Mouse (Mus musculus) frontal cortex, postnatal 14 days (tissue): ENCODE measurements around the gene Tas2r143.

ENCODE experiments used
- DNase-seq, 2 experiments: peaks; one replicate each; pipeline ENCODE4 v3.0.0; 2022; ENCODE audit warnings: low spot score in 2 of 2

The Tas2r143 gene

DNA sequence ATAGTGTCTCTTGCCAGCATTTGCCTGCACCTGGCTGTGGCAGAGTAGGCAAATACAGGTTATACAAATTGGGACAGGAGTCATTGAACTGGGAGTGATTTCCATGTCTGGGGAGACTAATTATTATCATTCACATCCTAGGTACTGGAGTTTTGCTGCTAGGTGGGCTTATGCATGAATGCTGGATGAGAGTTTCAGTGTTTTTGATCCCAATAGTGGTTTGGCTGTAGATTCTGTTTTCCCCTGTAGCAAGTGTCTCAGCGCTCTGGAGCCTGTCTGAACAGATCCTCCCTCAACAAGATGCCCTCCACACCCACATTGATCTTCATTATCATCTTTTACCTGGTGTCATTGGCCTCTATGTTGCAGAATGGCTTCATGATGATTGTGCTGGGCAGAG is at the start of gene Tas2r143:
Gene Tas2r143, plus strand, starts transcription at position 301 of the 400 bp plus-strand sequence.
- DNase-seq: no peak

- DNase-seq: no peak
Observed at GRCm38 (mm10) chr6:42350968-42351775, 48.9 kb upstream of the Tas2r143 start.

- no peak for DNase-seq
Observed at GRCm38 (mm10) chr6:42351776-42352485, 48.1 kb upstream of the Tas2r143 start.

DNA sequence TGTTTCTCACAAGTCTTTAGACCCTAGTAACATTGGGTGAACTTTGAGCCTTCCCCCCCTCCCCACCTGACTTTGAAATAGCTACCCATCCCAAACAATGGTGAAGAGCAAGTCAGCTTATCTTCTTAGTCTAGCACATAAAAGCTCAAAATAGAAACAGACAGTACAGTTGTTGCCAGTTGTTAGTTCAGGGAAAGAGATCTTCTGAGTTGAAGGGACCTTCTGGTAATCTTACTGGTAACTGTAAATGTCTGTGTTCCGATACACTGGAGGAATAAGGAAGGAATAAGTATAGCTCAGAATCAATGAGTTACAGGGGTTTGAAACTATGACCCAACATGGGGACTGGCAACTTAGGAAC is 47.6 kb upstream of the Tas2r143 start:
- no peak for DNase-seq

DNA sequence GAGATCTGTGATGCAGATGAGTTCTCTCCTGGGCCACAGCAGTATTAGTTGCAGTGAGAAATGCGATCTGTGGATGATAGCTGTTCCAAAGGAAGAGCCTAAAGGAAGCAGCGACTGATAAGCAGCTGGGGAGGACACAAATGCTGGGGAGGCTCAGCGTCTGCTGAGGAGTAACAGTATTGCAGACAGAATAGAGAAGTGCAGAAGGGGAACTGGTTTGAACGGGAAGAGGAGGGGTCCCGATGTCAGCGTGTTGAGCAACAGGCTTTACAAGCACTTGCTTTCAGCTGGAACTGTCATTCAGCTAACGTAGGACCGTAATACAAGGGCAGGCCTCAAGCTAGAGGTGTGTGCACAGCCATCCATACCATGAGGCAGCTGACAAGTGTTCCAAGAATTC is 46.9 kb upstream of the Tas2r143 start:
- DNase-seq: no peak

DNA sequence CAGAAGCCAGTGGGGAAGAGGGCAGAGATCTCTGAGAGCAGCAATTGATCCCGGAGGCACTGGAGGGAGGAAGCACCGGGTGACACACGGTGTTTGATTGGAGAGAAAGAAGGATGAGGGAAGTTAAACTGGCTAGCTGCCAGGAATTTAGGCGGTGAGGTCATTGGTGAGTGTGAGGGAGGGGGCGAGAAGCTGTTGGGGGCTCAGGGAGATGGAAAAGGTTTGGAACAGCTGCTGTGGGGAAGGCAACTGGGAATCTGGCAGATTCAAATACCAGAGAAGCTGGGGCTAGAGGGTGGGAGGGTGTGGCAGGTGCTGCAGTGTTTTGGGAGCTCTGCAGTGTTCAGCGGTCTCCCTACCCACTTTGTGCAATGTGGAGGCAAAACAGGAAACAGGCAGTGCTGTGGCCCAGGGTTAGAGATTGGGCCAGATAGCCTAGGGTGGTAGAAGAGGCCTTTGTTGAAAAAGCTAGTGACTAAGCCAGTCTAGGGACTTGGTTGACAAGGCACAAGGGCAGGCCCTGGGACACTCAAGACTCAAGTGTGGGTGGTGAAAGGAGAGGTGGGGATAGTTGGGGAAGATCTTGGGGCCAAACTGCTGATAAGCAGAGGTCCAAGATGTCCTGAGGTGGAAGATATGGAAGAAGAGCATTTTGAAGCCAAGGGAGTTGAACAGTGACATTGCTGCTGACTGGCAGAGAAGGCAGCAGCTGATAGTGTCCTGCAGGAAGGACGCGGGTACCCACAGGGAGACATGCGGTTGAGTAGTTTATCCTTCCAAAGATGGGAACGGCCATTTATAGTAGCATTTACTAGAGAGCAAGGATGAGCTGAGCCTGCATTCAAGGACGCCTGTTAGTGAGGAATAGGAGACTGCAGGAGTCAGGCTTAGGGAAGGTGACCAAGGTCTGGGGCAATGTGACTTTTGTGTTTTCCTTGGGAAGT is 45.7 kb upstream of the Tas2r143 start:
- DNase-seq: no peak

DNA sequence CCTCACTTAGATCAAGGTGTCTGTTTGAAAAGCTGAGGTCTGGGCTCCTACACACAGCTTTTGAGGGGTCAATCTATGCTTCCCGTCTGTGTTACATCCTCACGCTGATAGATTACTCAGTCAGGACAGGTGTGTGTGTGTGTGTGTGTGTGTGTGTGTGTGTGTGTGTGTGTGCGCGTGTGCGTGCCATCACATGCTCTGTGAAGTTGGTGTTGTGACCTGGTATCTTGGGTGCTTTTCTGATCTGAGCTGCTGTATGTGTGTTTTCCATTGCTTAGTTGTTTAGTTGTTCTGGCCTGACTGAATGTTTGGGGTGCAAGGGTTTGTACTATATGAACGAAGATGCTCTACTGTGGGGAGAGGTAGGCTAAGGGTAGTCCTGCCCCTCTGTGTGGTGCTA is 44.7 kb upstream of the Tas2r143 start:
- DNase-seq: no peak

- DNase-seq: no peak
Observed at GRCm38 (mm10) chr6:42355794-42356600, 44.0 kb upstream of the Tas2r143 start.

- no peak for DNase-seq
Observed at GRCm38 (mm10) chr6:42356913-42357312, 43.1 kb upstream of the Tas2r143 start.

- DNase-seq: no peak
Observed at GRCm38 (mm10) chr6:42357901-42358300, 42.1 kb upstream of the Tas2r143 start.

GRCm38 (mm10) chr6:42358901-42359300 is 41.1 kb upstream of the Tas2r143 start:
- no peak for DNase-seq

DNA sequence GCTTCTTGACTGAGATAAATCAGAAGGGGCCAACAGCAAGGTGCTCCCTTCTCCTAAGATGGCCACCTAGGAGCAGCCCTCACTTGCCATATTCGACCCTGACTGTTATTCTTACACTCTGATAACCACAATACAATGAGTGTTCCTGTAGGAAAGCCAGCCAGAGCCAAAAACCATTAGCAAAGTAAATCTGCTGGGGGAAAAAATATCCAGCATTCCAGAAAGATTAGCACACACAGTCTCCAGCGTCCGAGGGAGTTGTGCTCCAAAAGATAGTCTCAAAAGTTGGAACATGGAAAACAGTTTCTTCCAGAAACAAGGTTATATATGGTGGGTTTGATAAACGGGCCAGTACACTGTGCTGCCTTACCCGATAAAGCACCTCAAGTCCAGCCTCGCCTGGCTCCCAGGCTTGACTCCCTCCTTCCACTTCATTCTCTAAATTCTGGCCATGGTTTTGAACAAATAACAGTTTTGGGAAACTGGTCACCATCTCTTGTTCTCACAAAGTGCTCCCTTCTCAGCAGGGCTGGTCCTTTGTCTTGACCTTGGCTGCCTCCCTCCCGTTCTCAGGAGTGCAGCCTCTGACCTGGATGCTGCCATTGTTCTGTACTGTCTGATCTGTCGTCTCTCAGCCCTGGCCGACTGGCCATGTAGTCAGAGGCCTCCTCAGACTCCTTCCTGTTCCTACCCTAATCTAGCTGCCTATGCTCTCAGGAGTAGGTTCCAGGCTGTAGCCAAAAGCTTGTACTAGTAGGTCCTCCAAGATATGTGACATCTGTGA is 40.5 kb upstream of the Tas2r143 start:
- no peak for DNase-seq

- DNase-seq: no peak
Observed at GRCm38 (mm10) chr6:42360231-42360840, 39.7 kb upstream of the Tas2r143 start.

DNA sequence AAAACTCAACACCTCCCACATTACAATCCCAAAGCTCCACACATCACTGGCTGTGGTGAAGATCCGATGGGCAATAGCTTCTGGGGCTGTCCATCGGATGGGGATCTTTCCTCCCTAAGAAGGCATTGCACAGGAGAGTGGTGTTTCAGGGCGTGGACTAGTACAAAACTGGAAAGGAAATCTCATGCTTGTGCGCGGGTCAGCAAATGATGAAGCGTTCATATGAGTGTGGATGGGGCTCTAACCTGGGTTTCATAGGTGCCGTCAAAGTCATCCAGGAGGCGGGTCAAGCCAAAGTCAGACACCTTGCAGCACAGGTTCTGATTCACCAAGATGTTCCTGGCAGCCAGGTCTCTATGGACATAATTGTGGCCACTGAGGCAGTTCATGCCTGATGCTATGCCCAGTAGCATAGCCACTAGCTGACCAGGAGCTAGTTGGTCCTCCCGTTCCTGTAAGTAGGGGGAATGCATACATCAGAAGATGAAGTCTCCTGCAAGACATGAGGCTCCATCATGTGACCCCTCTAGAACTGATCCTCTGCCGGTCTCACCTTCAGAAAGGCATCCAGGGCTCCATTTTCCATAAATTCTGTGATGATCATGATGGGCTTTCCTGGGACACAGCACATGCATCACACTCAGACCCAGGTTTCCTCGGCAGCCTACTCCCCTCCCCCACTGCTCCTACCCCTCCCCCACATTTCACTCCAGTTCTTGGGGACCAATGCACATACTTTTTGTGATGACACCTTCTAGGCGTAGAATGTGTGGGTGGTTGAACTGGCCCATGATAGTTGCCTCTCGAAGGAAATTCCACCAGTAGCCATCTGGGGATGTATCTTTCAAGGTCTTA is 38.8 kb upstream of the Tas2r143 start:
- DNase-seq: no peak

GRCm38 (mm10) chr6:42362074-42362473 is 38.0 kb upstream of the Tas2r143 start:
- no peak for DNase-seq

- DNase-seq: no peak
Observed at GRCm38 (mm10) chr6:42362497-42362896, 37.5 kb upstream of the Tas2r143 start.

GRCm38 (mm10) chr6:42362974-42363373 is 37.1 kb upstream of the Tas2r143 start:
- DNase-seq: no peak

- no peak for DNase-seq
Observed at GRCm38 (mm10) chr6:42364066-42364465, 36.0 kb upstream of the Tas2r143 start.

GRCm38 (mm10) chr6:42364607-42365006 is 35.4 kb upstream of the Tas2r143 start:
- DNase-seq: no peak
